Mouse (Mus musculus): Measurements from ENCODE around the gene Polr2c. TPM values are rescaled to one million over a fixed set of nuclear protein-coding genes. Genes with fewer than 3 reads are reported as not detected.

Gene Polr2c
- total and polyA plus RNA-seq, 3 experiments = 93.2 to 141 (median 120) TPM

DNA sequence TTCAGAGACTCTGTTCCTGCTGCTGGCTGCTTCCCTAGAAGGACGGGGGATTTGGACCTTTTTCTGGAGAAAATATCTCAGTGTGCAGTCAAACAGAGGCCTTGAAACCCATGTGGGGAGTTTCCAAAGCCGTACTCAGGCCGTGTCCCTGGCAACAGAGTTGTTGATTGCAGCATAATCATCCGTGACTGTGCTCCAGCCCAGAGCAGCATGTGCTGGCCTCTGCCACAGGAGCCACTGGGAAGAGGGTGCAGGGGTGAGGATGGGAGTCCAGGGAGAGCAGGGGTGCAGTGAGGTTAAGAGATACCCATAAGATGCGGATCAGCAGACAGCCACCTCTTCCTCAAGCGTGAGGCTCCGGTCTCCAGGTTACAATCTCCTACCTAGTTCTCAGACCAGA lies 49.7 kb upstream of the Polr2c start:
- DNase-seq (ENCODE audit: extremely low read depth) = no peak
- 0 out of 2 replicates have a peak overlapping the region, but pooled peaks have one; percentile 24 for H3K9ac ChIP-seq (ENCODE audit: insufficient read depth, low read depth)
- in situ Hi-C loops (cut with MboI; ENCODE audit: low pct_ligation_motif_present, low pct_unique_long_range_greater_than_20kb, low sequenced_read_pairs) = no loop called here
- H3K27ac ChIP-seq (ENCODE audit: insufficient read depth, low read depth) = no peak overlapping the region
- TF ChIP-seq MXI1 (IDR thresholded peaks at IDR 0.05; ENCODE audit: low read depth, low read length) = peak; percentile 45; the same call in 1 of the 2 replicates
- TF ChIP-seq BHLHE40 (IDR thresholded peaks at IDR 0.05; ENCODE audit: low read depth, low read length) = peak; percentile 33; the same call in 1 of the 2 replicates
- TF ChIP-seq MAX (IDR thresholded peaks at IDR 0.05; ENCODE audit: low read length) = no peak
- H3K27me3 ChIP-seq (replicated peaks) = no peaks in the 10 kb centered on the region
- H3K4me1 ChIP-seq (ENCODE audit: control insufficient read depth in 1 of 2, insufficient read depth in 2 of 2) = peaks cover 51 to 84% of the 10 kb centered on the region in 2 experiments
- H3K4me2 ChIP-seq (ENCODE audit: insufficient read depth, low read depth, poor library complexity, severe bottlenecking) = no peak overlapping the region
- H3K79me2 ChIP-seq (replicated peaks; ENCODE audit: control insufficient read depth, extremely low read depth, insufficient read depth, poor library complexity, severe bottlenecking) = no peaks in the 10 kb centered on the region
- dilution Hi-C loops (cut with MboI; ENCODE audit: extremely low pct_ligation_motif_present, extremely low pct_unique_long_range_greater_than_20kb, low sequenced_read_pairs) = no loop called here
- no peaks in the 10 kb centered on the region for H3K36me3 ChIP-seq (replicated peaks in 1 of 2; ENCODE audit: control insufficient read depth in 1 of 2, insufficient read depth in 1 of 2, low read length in 1 of 2)
- H3K4me3 ChIP-seq (replicated peaks in 1 of 3; ENCODE audit: low read depth in 2 of 3, low read length in 2 of 3, poor library complexity in 1 of 3) = no peak overlapping the region
- H3K9me3 ChIP-seq (replicated peaks; ENCODE audit: low read length) = no peaks in the 10 kb centered on the region

DNA sequence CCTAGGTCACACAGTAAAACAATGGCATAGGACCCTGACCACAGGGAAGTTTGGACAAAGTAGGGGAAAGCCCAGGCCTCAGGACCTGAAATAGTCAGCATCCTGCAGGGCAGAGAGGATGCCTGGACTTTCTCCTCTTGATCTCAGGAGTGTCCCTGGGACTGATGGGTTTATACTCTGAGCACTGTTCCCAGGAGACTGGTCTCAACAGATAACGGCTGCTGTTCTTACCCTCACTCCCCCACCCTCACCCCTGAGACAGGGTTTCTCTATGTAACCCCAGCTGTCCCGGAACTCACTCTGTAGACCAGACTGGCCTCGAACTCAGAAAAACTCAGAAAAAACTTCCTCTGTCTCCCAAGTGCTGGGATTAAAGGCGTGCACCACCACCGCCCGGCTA lies 48.9 kb upstream of the Polr2c start:
- H3K9me3 ChIP-seq (replicated peaks; ENCODE audit: low read length) = no peaks in the 10 kb centered on the region
- dilution Hi-C loops (cut with MboI; ENCODE audit: extremely low pct_ligation_motif_present, extremely low pct_unique_long_range_greater_than_20kb, low sequenced_read_pairs) (no loop called here), in situ Hi-C loops (cut with MboI; ENCODE audit: low pct_ligation_motif_present, low pct_unique_long_range_greater_than_20kb, low sequenced_read_pairs) (no loop called here)
- H3K27me3 ChIP-seq (replicated peaks) = no peaks in the 10 kb centered on the region
- peaks cover 49 to 78% of the 10 kb centered on the region in 2 experiments for H3K4me1 ChIP-seq (ENCODE audit: control insufficient read depth in 1 of 2, insufficient read depth in 2 of 2)
- no peaks in the 10 kb centered on the region for H3K79me2 ChIP-seq (replicated peaks; ENCODE audit: control insufficient read depth, extremely low read depth, insufficient read depth, poor library complexity, severe bottlenecking)
- no peak for DNase-seq (ENCODE audit: extremely low read depth)
- no peak overlapping the region for H3K27ac ChIP-seq (ENCODE audit: insufficient read depth, low read depth)
- no peak overlapping the region; the same call in 1 of the 2 replicates for H3K9ac ChIP-seq (ENCODE audit: insufficient read depth, low read depth)
- TF ChIP-seq CTCF (conservative IDR thresholded peaks at IDR 0.05 in 1 of 2, IDR thresholded peaks at IDR 0.05 in 1 of 2; ENCODE audit: low read depth in 2 of 2, low read length in 2 of 2) = no peak
- no peak for TF ChIP-seq NRF1 (IDR thresholded peaks at IDR 0.05; ENCODE audit: low read depth, low read length)
- no peak for TF ChIP-seq IRF4 (IDR thresholded peaks at IDR 0.05; ENCODE audit: low read depth, low read length)
- TF ChIP-seq SIN3A (IDR thresholded peaks at IDR 0.05; ENCODE audit: low read length) = no peak
- H3K36me3 ChIP-seq (replicated peaks in 1 of 2; ENCODE audit: control insufficient read depth in 1 of 2, insufficient read depth in 1 of 2, low read length in 1 of 2) = no peaks in the 10 kb centered on the region
- H3K4me3 ChIP-seq (replicated peaks in 1 of 3; ENCODE audit: low read depth in 2 of 3, low read length in 2 of 3, poor library complexity in 1 of 3) = no peak overlapping the region
- H3K4me2 ChIP-seq (ENCODE audit: insufficient read depth, low read depth, poor library complexity, severe bottlenecking) = no peak overlapping the region

DNA sequence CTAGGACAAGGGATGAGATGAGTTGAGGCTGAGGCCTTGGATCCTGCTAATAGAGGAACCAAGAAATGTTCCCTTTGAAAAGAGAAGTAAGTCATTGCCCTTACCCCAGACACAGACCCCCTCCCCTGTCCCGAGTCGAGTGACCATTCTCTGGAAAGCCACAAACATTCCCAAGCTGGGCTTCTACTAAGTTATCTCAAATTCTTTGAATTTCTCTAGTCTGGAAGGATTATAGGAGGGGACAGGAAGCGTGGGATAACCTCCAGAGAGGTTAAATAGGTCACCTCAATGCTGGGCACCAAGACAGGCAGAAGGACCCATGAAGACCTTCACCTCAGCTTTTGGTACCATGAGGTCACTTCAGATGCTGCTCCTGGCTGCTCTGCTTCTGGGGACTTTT lies 47.1 kb upstream of the Polr2c start, which contains the start of gene Ccl17:
TSS of gene Ccl17 (plus strand) at position 301 of the 400 bp plus-strand sequence.
- no peak for TF ChIP-seq ELF1 (IDR thresholded peaks at IDR 0.05; ENCODE audit: low read depth, low read length)
- no peak for TF ChIP-seq JUND (conservative IDR thresholded peaks at IDR 0.05; ENCODE audit: low read depth, low read length)
- Histone ChIP-seq H3K9ac (ENCODE audit: insufficient read depth, low read depth) (no peak within 1 kb of the TSS), H3K36me3 (replicated peaks in 1 of 2; ENCODE audit: control insufficient read depth in 1 of 2, insufficient read depth in 1 of 2, low read length in 1 of 2) (no peaks in the 10 kb centered on the region), H3K4me2 (ENCODE audit: insufficient read depth, low read depth, poor library complexity, severe bottlenecking) (no peak within 1 kb of the TSS), H3K4me3 (replicated peaks in 1 of 3; ENCODE audit: low read depth in 2 of 3, low read length in 2 of 3, poor library complexity in 1 of 3) (peak within 1 kb of the TSS in 1 of 3 experiments; percentile 6), H3K9me3 (replicated peaks; ENCODE audit: low read length) (no peaks in the 10 kb centered on the region), H3K27ac (ENCODE audit: insufficient read depth, low read depth) (no peak within 1 kb of the TSS), H3K27me3 (replicated peaks) (no peaks in the 10 kb centered on the region), H3K4me1 (ENCODE audit: control insufficient read depth in 1 of 2, insufficient read depth in 2 of 2) (peaks cover 38 to 69% of the 10 kb centered on the region in 2 experiments), H3K79me2 (replicated peaks; ENCODE audit: control insufficient read depth, extremely low read depth, insufficient read depth, poor library complexity, severe bottlenecking) (no peaks in the 10 kb centered on the region)
- DNase-seq (ENCODE audit: extremely low read depth) = no peak
- dilution Hi-C loops (cut with MboI; ENCODE audit: extremely low pct_ligation_motif_present, extremely low pct_unique_long_range_greater_than_20kb, low sequenced_read_pairs) (no loop called here), in situ Hi-C loops (cut with MboI; ENCODE audit: low pct_ligation_motif_present, low pct_unique_long_range_greater_than_20kb, low sequenced_read_pairs) (no loop called here)

All from CH12.LX (cell line).